Mouse (Mus musculus) ES-E14 (cell line): ENCODE measurements around the gene Dhdh. TPM values are rescaled to one million over a fixed set of nuclear protein-coding genes. Genes with fewer than 3 reads are reported as not detected.

Experiments used
- DNase-seq: peaks from one replicate; pipeline ENCODE4 v3.0.0-alpha.2; 2013; ENCODE audit warnings: low read depth, low spot score
- H3K27ac ChIP-seq: 2 replicates; pipeline ENCODE4 v1.5.1; 2012; ENCODE audit warnings: low read depth, mild to moderate bottlenecking, low read length, moderate library complexity, mixed read lengths; ENCODE audit not compliant: poor library complexity, insufficient read depth, severe bottlenecking
- H3K36me3 ChIP-seq: 2 replicates; pipeline ENCODE4 v1.6.1; 2012; ENCODE audit warnings: mild to moderate bottlenecking, low read length, moderate library complexity, mixed read lengths; ENCODE audit not compliant: control insufficient read depth, poor library complexity, insufficient read depth, severe bottlenecking
- H3K4me1 ChIP-seq, 2 experiments: fragments of 150-350 bp in 1 of 2; sonication (generic) in 1 of 2; 2 replicates each; pipeline ENCODE4 v1.6.1; 2012; ENCODE audit warnings: low read length in 2 of 2, mild to moderate bottlenecking in 1 of 2, mixed read lengths in 1 of 2; ENCODE audit not compliant: control insufficient read depth in 2 of 2, insufficient read depth in 2 of 2, poor library complexity in 1 of 2
- H3K4me3 ChIP-seq, 2 experiments: fragments of 150-350 bp in 1 of 2; sonication (generic) in 1 of 2; 2 replicates each; pipeline ENCODE4 v1.5.1; 2012; ENCODE audit warnings: low read length in 2 of 2, low read depth in 1 of 2, mild to moderate bottlenecking in 1 of 2, mixed read lengths in 1 of 2; ENCODE audit not compliant: insufficient read depth in 1 of 2, poor library complexity in 1 of 2, severe bottlenecking in 1 of 2
- H3K9ac ChIP-seq: 2 replicates; pipeline ENCODE4 v1.6.1; 2012; ENCODE audit warnings: low read depth, mild to moderate bottlenecking, low read length, mixed read lengths; ENCODE audit not compliant: poor library complexity, insufficient read depth, severe bottlenecking
- H3K9me3 ChIP-seq: fragments of 150-350 bp; sonication (generic); 2 replicates; pipeline ENCODE4 v1.6.1; 2012; ENCODE audit warnings: low read depth, mild to moderate bottlenecking, low read length; ENCODE audit not compliant: control insufficient read depth, insufficient read depth
- CHD2 ChIP-seq: IDR thresholded peaks from 2 replicates; pipeline ENCODE4 v1.6.1; 2014; ENCODE audit warnings: mild to moderate bottlenecking, low read depth, low read length, inconsistent platforms
- HCFC1 ChIP-seq: IDR thresholded peaks from 2 replicates; pipeline ENCODE4 v1.6.1; 2012; ENCODE audit warnings: low read length, inconsistent platforms, borderline replicate concordance; ENCODE audit not compliant: insufficient read depth
- MAFK ChIP-seq: IDR thresholded peaks from 2 replicates; pipeline ENCODE4 v1.6.1; 2014; ENCODE audit warnings: mild to moderate bottlenecking, low read depth, low read length, inconsistent platforms; ENCODE audit not compliant: insufficient read depth
- ZC3H11A ChIP-seq: IDR thresholded peaks from 2 replicates; pipeline ENCODE4 v1.6.1; 2012; ENCODE audit warnings: low read depth, mild to moderate bottlenecking, inconsistent platforms, low read length, borderline replicate concordance
- ZNF384 ChIP-seq: IDR thresholded peaks from 2 replicates; pipeline ENCODE4 v1.6.1; 2012; ENCODE audit warnings: low read depth, low read length, inconsistent platforms
- in situ Hi-C, 2 experiments: fragments of 600-800 bp; cut with MboI; formaldehyde crosslinking; loops; one replicate each; pipeline ENCODE4 v1.15.1; 2025; ENCODE audit warnings: low sequenced_read_pairs in 2 of 2, inconsistent platforms in 1 of 2; ENCODE audit not compliant: unreplicated experiment in 2 of 2
- total RNA-seq: library from RNA; depleted of rRNA; stranded (reverse); fragments of 300-350 nt; gene quantifications from 2 replicates; pipeline ENCODE4 v1.2.3, GENCODE M21; 2012

Dhdh gene
- total RNA-seq, 1 experiment, result 3.6 TPM

DNA sequence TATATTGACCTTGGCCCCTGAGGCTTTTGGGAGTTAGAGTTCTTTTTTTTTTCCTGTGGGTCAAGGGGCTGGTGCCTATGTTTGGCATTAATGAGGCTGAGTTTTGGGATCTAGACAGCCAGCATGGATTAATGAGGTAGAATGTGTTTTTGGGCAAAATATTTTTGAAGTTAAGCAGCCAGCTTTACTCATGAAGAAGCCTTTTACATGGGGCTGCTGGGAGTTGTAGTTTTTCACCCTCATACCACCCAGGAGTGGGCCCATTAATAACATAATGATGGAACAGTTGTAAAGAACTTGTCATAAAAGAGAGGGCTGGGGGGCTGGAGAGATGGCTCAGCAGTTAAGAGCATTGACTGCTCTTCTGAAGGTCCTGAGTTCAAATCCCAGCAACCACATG is 42.0 kb downstream of the Dhdh start:
- DNase-seq, result no peak
- Histone ChIP-seq H3K9ac (no peak overlapping the region), H3K36me3 (peaks cover 6% of the 10 kb centered on the region; the same call in 1 of the 2 replicates), H3K27ac (no peak overlapping the region), H3K4me1 (peaks cover 1 to 18% of the 10 kb centered on the region in 2 experiments; a peak in 2 of 4 replicates), H3K9me3 (no peaks in the 10 kb centered on the region), H3K4me3 (no peak overlapping the region)
- in situ Hi-C loops, result no loop called here
- TF ChIP-seq ZNF384 (no peak), HCFC1 (peak; percentile 78)

DNA sequence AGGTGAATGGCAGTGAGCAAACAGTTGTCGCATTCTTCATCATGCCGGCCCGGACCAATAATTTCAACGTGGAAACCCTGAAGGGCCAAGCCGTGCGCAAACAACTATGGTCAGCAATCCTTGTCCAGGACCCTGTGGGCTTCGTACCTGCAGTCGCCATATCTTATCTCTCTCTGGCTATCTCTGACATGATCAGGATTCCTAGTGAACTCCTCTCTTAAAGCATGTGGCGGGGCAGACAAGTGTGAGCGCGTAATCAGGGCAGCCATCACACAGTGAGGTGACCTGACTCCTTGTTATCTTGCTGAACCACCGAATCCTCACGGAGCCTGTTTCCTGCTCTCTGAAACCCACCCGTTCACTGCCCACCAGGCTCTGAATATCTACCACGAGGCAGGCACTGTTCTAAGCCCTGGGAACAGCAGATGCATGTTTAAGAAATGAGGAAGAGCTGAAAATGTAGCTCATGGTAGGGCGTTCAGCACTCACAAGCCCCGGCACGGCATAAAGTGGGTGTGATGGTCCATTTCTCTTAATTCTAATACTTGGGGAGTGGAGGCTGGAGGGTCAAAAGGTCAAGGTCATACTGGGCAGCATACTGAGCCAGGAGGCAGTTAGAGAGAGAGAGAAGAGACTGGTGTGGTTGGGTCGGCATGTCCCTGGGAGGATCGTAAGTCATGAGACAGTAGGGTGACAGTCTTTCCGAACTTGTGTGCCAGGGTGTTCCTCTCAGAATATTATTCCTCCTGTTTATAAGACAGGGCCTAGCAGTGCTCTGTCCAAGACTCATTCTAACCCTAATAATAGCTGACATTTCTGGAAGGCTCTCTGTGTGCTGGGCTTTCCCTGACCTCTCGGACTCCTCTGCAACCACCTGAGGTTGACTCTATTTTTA is 44.8 kb downstream of the Dhdh start:
- in situ Hi-C loops, result no loop called here
- peaks cover 6% of the 10 kb centered on the region; the same call in 1 of the 2 replicates for H3K36me3 ChIP-seq

DNA sequence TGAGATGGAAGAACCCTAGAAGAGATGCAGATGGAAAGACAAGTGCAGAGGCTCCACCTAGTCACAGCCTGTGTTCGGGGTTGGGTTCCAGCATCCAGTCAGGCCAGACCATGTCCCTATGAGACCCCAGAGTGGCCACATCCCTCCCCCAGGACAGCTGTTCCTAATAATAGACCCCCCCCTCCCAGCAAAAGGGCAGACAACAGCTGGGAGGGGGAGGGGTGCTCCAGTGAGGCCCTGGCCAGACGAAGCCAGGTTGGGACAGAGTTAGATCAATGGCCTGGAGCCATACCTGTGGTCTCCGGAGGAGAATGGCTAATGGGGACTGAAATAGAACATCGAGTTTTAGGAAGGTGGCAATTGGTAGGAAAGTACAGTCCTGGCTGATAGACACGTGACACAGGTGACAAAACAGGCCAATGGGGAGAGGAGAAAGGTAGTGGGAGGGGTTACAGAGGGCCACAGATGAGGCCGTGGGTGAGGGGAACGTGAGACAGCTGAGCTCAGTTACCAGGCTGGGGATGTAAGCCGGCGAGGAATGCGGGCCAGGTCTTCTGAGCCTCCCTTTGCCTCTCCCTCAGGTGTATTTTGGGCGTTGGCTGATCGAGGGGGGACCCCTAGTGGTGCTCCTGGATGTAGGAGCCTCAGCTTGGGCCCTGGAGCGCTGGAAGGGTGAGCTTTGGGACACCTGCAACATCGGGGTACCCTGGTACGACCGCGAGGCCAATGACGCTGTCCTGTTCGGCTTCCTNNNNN is 50.9 kb downstream of the Dhdh start, which contains the start of gene Ruvbl2:
Gene Ruvbl2, minus strand, starts transcription at position 576 of the 756 bp plus-strand sequence.
- no peak for DNase-seq
- TF ChIP-seq ZC3H11A (no peak), CHD2 (no peak), ZNF384 (no peak), HCFC1 (no peak), MAFK (no peak)
- in situ Hi-C loops, result no loop called here
- H3K27ac ChIP-seq, result no peak within 1 kb of the TSS
- H3K36me3 ChIP-seq, result peaks cover 2% of the 10 kb centered on the region; the same call in 1 of the 2 replicates
- peak within 1 kb of the TSS; percentile 61 for H3K9ac ChIP-seq
- H3K4me1 ChIP-seq, result peaks cover 7 to 13% of the 10 kb centered on the region in 2 experiments
- no peaks in the 10 kb centered on the region for H3K9me3 ChIP-seq
- H3K4me3 ChIP-seq, result peak within 1 kb of the TSS; percentile 34 to 36; a peak in 3 of 4 replicates

More for the DNA sequence above, 44.8 kb downstream of the Dhdh start:
- no peaks in the 10 kb centered on the region for H3K9me3 ChIP-seq
- H3K9ac ChIP-seq, result peak overlapping the region; percentile 4; the same call in 1 of the 2 replicates
- no peak overlapping the region for H3K4me3 ChIP-seq
- H3K27ac ChIP-seq, result no peak overlapping the region
- TF ChIP-seq HCFC1, result no peak
- TF ChIP-seq MAFK, result no peak
- TF ChIP-seq ZC3H11A, result no peak
- TF ChIP-seq CHD2, result no peak
- TF ChIP-seq ZNF384, result no peak
- H3K4me1 ChIP-seq, result peaks cover 5 to 15% of the 10 kb centered on the region in 2 experiments; a peak in 3 of 4 replicates
- DNase-seq, result no peak

DNA sequence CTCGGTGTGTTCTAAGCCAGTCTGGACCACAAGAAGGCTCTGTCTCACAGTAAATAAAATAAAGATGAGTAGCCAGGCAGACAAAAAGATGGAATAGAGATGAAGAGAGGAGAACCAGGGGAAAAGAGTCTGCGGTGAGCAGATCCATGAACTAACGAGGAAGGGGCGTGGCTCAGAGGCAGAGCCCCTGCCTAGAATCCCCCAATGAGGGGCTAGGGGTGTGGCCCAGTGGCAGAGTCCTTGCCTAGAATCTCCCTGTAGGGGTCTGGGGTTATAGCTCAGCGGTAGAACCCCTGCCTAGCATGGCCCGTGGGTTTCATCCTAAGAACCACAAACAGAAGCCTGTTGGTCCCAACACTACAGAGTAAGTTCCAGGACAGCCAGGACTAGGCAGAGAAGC is 51.6 kb downstream of the Dhdh start:
- H3K9ac ChIP-seq, result no peak overlapping the region
- DNase-seq, result no peak
- H3K4me3 ChIP-seq, result no peak overlapping the region
- no peaks in the 10 kb centered on the region for H3K9me3 ChIP-seq
- TF ChIP-seq HCFC1 (no peak), CHD2 (no peak), MAFK (no peak), ZNF384 (no peak), ZC3H11A (no peak)
- peaks cover 7 to 13% of the 10 kb centered on the region in 2 experiments for H3K4me1 ChIP-seq
- in situ Hi-C loops, result no loop called here
- H3K27ac ChIP-seq, result no peak overlapping the region
- H3K36me3 ChIP-seq, result peaks cover 7% of the 10 kb centered on the region; the same call in 1 of the 2 replicates
